Mouse (Mus musculus) B cell, adult 2 months (primary cell): ENCODE measurements around the gene Chst11.
"Not testable (repeated sequence)": the region's sequence is repeated elsewhere in the genome, so short reads cannot be mapped to it uniquely, and the experiment has no call there.

Experiments
- DNase-seq, 2 experiments: peaks; one replicate each; pipeline ENCODE4 v3.0.0; 2022

Chst11 gene

DNA sequence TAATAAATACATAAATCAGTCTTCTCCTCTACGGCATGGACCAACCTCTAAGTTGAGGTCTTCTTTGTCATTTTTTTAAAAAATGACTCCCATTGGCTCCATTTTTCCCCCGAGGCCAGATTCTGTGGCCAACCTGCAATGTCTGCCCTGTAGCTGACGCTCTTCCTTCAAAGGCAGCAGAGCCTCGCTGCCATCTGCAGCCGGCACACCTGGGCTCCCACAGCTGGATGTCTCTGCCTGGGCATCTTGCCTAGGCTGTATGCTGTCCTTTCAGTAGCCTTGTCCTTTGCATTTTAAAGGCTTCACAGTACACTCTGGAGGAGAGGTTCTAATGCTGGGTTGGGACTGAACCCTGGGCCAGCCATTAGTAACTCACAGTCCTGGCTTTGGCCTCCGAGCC lies 132.6 kb downstream of the Chst11 start:
- no peak for DNase-seq

DNA sequence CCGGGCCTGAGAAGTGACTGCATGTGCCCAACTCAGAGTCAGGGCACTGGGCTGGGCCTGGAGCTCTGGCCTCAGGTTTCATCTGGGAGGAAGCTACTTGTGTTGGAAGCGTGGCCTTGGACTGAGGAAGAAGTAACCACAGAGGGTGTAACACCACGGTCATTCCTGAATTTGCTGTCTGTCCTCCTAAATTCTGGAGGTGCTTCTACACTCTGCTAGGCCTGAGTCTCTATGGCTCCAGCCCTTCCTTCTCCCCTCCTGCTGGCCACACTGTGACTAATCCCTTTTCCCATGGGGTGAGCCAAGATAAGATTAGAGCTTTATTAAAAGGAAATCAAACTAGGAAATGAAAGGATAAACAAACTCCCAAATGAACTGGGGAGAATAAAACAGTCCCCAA lies 133.3 kb downstream of the Chst11 start:
- DNase-seq, result no peak

- no peak for DNase-seq
Measured at GRCm38 (mm10) chr10:83119016-83119415, 133.7 kb downstream of the Chst11 start.

DNA sequence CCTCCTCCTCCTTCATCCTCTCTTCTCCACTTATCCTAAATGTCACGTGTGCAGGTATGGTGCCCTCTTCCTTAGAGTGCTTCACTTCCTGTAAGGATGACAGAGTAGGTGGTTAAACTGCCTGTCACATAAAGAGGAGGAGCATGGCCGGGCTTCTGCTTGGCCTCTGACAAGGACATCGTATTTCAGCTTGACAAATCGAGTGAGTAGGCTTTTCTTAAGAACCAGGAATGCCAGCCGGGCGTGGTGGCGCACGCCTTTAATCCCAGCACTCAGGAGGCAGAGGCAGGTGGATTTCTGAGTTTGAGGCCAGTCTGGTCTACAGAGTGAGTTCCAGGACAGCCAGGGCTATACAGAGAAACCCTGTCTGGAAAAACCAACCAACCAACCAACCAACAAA lies 134.2 kb downstream of the Chst11 start:
- not testable (repeated sequence) for DNase-seq

DNA sequence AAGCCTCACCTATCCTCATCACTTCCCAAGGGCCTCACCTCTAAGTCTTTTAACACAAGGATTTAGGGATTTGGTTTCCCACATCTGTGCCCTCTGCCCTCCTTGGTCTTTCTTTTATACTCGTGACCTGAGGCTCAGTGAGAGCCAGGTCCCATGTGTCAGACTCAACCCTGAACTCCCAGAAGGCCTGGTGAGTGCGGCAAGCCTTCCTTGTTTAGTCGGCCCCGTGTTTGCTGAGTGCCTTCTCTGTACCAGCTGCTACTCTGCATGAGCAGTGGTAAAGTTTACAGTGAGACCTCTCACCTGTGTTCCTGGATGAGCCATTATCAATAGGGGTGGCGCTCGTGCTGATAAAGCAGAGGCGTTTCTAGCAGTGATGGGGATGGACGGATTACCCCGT lies 134.6 kb downstream of the Chst11 start:
- DNase-seq, result no peak

DNA sequence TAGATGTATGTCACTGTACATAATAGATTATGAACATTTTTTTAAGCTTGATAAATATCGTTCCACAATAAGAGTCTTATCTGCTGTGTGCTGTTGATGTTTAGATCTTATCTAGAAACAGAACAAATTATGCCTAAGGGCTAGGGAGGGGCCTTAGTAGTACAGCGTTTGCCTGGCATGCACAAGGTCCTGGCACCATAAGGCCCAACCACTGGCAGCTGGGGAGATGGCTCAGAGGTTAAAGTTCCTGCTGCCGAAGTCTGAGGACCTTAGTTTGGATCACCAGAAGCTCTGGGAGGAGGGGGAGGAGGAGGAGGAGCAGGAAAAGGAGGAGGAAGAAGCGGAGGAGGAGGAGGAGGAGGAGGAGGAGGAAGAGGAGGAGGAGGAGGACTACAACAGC lies 135.6 kb downstream of the Chst11 start:
- DNase-seq, result no peak

DNA sequence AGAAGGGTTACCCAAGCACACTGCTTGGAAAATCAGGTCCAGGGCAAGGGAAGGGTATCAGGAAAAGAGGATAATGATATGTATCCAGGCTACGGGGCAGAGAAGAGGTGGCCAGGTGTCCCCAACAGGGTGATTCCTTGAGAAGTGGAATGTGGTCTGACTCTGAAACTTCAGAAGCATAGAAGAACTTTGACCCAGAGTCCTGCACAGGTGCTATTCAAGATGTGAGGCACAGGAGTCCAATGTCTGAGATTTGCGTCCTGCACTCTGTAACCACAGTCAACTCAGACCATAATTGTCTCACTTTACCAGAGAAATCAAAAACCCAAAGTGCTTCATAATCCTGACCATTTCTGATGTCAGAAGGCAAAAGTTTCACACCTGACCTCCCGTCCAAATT lies 139.3 kb downstream of the Chst11 start:
- no peak for DNase-seq

GRCm38 (mm10) chr10:83126447-83126846 lies 141.1 kb downstream of the Chst11 start:
- DNase-seq, result no peak

DNA sequence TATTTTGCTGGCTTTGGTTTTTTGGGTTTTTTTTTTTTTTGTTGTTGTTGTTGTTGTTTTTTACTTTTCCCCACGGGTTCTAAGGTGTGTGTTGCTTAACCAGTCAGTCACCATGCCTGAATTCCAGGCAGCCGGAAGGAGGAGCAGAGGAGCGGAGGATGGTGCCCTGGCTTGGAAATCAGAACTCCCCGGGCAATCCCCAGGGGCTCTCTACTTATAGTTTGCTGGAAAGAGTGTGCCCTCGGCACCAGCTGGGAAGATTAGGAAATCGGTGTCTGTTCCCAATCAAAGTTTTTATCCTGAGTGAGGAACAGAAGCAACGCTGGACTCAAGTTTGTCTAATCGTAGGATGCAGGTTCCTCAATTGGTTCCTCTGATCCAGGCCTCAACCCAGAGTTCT lies 143.1 kb downstream of the Chst11 start:
- DNase-seq, result no peak

GRCm38 (mm10) chr10:83129624-83130218 lies 144.4 kb downstream of the Chst11 start:
- no peak for DNase-seq

- no peak for DNase-seq
Measured at GRCm38 (mm10) chr10:83130611-83131010, 145.3 kb downstream of the Chst11 start.

DNA sequence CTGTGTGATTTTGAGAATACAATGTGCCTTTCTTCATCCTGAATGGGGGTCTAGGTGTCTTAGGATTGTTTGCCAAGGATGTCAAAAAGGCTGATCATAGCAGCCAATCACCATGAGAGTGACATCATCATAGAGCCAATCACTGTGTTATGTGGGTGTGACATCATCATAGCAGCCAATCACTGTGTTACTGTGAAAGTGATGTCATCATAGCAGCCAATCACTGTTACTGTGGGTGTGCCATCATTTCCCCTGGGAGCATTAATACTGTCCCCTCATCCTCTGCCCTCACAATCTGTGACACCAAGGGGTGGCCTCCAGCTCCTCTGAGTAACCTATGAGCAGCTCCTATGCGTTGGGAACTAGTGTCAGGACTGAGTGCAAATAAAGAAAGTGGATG lies 146.6 kb downstream of the Chst11 start:
- DNase-seq, result no peak

DNA sequence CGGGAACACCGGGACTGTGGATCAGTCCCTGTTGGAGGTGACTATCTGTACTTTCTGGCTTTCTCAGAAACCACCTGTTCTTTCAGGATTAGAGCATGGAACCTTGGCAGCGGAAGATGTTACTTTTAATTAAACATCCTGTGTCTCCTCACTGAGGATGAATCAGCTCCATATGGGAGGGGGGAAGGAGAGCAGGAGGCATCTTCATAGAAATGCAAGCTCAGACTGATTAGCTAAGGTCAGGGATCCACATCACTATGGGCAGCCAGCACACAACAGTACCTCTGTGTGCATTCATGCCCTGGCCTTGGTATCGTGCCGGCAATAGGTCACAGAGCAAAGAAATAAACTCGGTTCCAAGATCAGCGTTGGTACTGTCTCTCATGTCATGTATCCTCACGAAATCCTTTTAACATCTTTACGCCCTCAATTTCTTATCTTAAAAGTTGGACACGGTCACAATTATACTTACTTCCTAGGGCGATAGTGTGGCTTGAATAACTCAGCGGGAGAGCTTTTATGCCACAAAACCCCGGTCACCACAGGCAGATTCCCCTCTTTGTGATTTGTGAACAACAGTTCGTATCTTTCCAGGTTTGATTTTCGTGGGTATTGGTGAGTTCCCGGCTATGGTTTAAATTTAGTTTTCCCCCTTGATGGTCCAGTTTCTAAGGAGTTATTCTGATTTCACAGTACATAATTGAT lies 148.7 kb downstream of the Chst11 start:
- DNase-seq, result no peak

- DNase-seq, result no peak
Measured at GRCm38 (mm10) chr10:83134896-83135295, 149.6 kb downstream of the Chst11 start.

GRCm38 (mm10) chr10:83135963-83136362 lies 150.7 kb downstream of the Chst11 start:
- DNase-seq, result no peak

- DNase-seq, result no peak
Measured at GRCm38 (mm10) chr10:83137103-83137502, 151.8 kb downstream of the Chst11 start.

GRCm38 (mm10) chr10:83139276-83139675 lies 154.0 kb downstream of the Chst11 start:
- no peak for DNase-seq

GRCm38 (mm10) chr10:83140258-83140936 lies 155.1 kb downstream of the Chst11 start:
- DNase-seq, result no peak

DNA sequence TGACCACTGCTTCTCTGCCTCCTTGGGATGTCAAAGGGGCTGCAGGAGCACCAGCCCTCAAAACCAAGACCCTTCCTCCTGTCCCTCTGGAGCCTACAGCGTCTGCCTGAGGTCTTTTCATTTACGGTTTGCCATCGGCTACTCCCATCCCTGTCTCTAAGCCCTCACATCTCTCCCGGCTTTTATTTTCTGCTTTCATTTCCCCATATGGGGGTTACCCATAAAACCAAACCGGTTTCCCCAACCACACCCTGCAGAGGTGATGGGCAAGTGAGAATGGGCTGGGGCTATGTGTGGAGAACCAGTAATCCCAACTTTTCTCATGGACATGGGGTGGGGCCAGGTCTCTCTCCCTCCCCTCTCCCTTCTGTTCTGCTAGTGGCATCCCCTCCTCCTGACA lies 156.1 kb downstream of the Chst11 start:
- no peak for DNase-seq

DNA sequence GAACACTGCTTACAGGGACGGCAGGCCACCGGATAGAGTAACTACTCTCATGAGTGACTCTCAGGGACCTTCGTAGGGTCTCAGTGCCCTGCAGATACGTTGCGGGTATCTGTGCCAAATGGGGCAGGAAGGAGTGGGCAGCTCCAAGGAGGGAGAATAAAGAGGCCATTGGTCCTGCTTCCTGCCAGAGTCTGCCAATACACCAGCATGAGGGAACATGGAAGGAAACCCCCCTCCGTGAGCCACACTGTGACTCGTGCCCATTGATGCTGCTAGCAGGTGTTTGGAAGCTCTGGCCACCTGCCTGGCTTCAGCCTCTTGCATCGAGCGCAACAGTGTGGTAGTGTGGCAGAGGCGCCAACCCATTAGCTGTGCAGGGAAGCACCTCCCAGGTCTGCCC lies 157.8 kb downstream of the Chst11 start:
- DNase-seq, result no peak

- no peak for DNase-seq
Measured at GRCm38 (mm10) chr10:83145836-83146235, 160.5 kb downstream of the Chst11 start.

GRCm38 (mm10) chr10:83149342-83150178 lies 164.3 kb downstream of the Chst11 start:
- no peak for DNase-seq

- no peak for DNase-seq
Measured at GRCm38 (mm10) chr10:83150587-83150986, 165.3 kb downstream of the Chst11 start.
